Mouse (Mus musculus): ENCODE measurements around the gene Pgm1.

The Pgm1 gene

GRCm38 (mm10) chr4:99929149-99929612 lies at the start of gene Pgm1:
Gene Pgm1, plus strand, starts transcription at chr4:99929414.
- peak; percentile 74 to 83 for DNase-seq (ENCODE audit: low spot score in 2 of 2)

- no peak for DNase-seq (ENCODE audit: low spot score in 2 of 2)
Observed at GRCm38 (mm10) chr4:99881882-99882281, 47.3 kb upstream of the Pgm1 start.

GRCm38 (mm10) chr4:99882405-99882804 lies 46.8 kb upstream of the Pgm1 start:
- no peak for DNase-seq (ENCODE audit: low spot score in 2 of 2)

- no peak for DNase-seq (ENCODE audit: low spot score in 2 of 2)
Observed at GRCm38 (mm10) chr4:99913894-99914451, 15.2 kb upstream of the Pgm1 start.

GRCm38 (mm10) chr4:99926380-99926779 lies 2.8 kb upstream of the Pgm1 start:
- no peak for DNase-seq (ENCODE audit: low spot score in 2 of 2)

GRCm38 (mm10) chr4:99928521-99928920 lies 693 bp upstream of the Pgm1 start:
- DNase-seq (ENCODE audit: low spot score in 2 of 2): no peak

GRCm38 (mm10) chr4:99929613-99930517 lies 651 bp downstream of the Pgm1 start, which contains the start of gene Itgb3bp:
Gene Itgb3bp, minus strand, starts transcription at chr4:99929813.
- DNase-seq (ENCODE audit: low spot score in 2 of 2): peak; percentile 71 to 72

GRCm38 (mm10) chr4:99930518-99931239 lies 1.5 kb downstream of the Pgm1 start:
- DNase-seq (ENCODE audit: low spot score in 2 of 2): no peak

- DNase-seq (ENCODE audit: low spot score in 2 of 2): no peak
Observed at GRCm38 (mm10) chr4:99931240-99931580, 2.0 kb downstream of the Pgm1 start.

- DNase-seq (ENCODE audit: low spot score in 2 of 2): no peak
Observed at GRCm38 (mm10) chr4:99931807-99932206, 2.6 kb downstream of the Pgm1 start.

GRCm38 (mm10) chr4:99934859-99935258 lies 5.6 kb downstream of the Pgm1 start:
- no peak for DNase-seq (ENCODE audit: low spot score in 2 of 2)

- no peak for DNase-seq (ENCODE audit: low spot score in 2 of 2)
Observed at GRCm38 (mm10) chr4:99936278-99936677, 7.1 kb downstream of the Pgm1 start.

GRCm38 (mm10) chr4:99939711-99940505 lies 10.7 kb downstream of the Pgm1 start:
- peak in 1 of 2 experiments; percentile 45 for DNase-seq (ENCODE audit: low spot score in 2 of 2)

GRCm38 (mm10) chr4:99941655-99942414 lies 12.6 kb downstream of the Pgm1 start:
- no peak for DNase-seq (ENCODE audit: low spot score in 2 of 2)

GRCm38 (mm10) chr4:99944606-99945005 lies 15.4 kb downstream of the Pgm1 start:
- no peak for DNase-seq (ENCODE audit: low spot score in 2 of 2)

- no peak for DNase-seq (ENCODE audit: low spot score in 2 of 2)
Observed at GRCm38 (mm10) chr4:99945011-99945410, 15.8 kb downstream of the Pgm1 start.

GRCm38 (mm10) chr4:99946516-99946915 lies 17.3 kb downstream of the Pgm1 start:
- no peak for DNase-seq (ENCODE audit: low spot score in 2 of 2)

- no peak for DNase-seq (ENCODE audit: low spot score in 2 of 2)
Observed at GRCm38 (mm10) chr4:99947192-99947591, 18.0 kb downstream of the Pgm1 start.

- DNase-seq (ENCODE audit: low spot score in 2 of 2): no peak
Observed at GRCm38 (mm10) chr4:99947896-99948295, 18.7 kb downstream of the Pgm1 start.

- DNase-seq (ENCODE audit: low spot score in 2 of 2): no peak
Observed at GRCm38 (mm10) chr4:99953904-99954303, 24.7 kb downstream of the Pgm1 start.

- no peak for DNase-seq (ENCODE audit: low spot score in 2 of 2)
Observed at GRCm38 (mm10) chr4:99955396-99955795, 26.2 kb downstream of the Pgm1 start.
